Mouse (Mus musculus) left cerebral cortex, adult 8-10 months (tissue): ENCODE results near the gene Gm21994. TPM values are rescaled to one million over a fixed set of nuclear protein-coding genes. Genes with fewer than 3 reads are reported as not detected.
"Not testable (repeated sequence)": the region's sequence is repeated elsewhere in the genome, so short reads cannot be mapped to it uniquely, and the experiment has no call there.

Experiments used
- DNase-seq, 2 experiments: peaks; one replicate each; pipeline ENCODE4 v3.0.0; 2022; ENCODE audit warnings: low spot score in 2 of 2
- total RNA-seq, 4 experiments: library from RNA; stranded (reverse); gene quantifications; 2 replicates each; pipeline ENCODE4 v1.2.4; 2022

The Gm21994 gene
- total RNA-seq, result 1 to 10 TPM; 6.3 to 8.1 (median 7.0) TPM

DNA sequence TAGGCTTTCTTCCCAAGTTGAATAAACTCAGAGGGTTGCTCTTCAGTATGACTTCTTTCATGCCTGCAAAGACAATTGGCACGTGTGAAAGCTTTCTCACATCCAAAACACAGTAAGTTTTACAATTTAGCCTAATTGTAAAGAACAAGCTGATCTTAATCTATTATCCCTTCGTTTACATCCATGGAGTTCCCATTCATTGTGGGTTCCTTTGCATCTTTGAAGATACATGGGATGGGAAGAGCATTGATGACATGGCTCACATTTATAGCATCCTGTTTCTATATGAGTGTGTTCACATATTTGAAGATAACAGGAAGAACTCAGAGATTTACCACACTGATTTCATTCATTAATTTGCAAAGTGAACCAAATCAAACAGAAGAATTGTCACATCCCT, at the start of gene Gm21994:
Gm21994 (minus strand) TSS at position 101 of the 400 bp plus-strand sequence.
- not testable (repeated sequence) for DNase-seq

DNA sequence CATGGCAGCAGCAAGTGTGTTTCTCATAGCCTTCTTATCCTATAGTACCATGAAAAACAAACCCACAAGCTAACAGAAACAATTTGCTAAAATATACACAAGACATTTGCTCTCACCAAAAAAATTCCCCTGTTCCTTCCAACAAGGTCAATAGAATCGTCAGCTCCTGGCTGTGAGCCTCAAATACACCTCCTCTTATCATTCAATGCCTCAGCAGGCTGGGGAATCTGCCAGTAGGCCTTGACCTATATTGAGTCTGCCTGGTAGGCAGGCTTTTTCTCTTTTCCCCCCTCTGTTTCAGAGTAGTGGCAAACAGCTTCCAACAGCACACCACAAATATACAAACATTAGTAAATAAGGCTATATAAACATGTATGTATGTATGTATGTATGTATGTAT, 43.7 kb upstream of the Gm21994 start:
- DNase-seq, result no peak

DNA sequence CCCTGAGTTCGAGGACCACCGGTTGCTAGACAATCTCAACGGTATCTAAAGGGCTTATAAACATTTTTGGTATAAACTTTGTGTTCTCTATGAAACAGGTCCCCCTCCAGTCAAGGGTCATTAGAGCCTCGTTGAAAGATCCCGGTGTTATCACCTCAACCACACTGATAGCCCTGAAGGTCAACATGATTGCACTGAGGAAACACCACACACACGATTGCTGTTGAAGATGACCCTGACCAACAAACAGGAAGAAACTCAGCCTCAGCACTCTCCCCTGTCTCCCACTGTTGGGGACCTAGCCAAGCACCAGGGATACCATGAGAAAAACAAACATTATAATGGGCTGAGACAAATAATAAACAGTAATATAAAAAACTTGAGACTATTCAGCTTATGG, 38.3 kb upstream of the Gm21994 start:
- no peak for DNase-seq

DNA sequence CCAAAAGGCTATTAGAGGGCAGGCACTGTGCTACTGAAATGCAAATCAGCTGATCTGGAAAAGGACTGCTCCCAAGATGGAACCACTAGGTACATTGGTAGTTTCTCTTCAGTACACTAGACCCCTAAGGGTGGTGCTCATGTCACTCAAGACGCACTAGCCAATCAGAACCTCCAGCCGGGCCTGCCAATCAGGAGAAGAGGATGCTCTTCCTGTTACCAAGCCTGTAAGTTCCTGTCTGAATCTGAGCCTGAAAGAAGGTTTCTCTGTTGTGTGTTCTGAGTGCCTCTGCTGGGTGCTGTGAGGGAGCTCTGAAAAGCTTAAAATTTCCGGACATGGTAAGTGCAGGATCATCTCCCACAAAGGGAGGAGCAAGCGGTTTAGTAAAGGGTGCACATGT, 1.9 kb upstream of the Gm21994 start, which contains the start of gene Gm14124:
Gm14124 (plus strand) TSS at position 227 of the 400 bp plus-strand sequence.
- DNase-seq, result not testable (repeated sequence)

DNA sequence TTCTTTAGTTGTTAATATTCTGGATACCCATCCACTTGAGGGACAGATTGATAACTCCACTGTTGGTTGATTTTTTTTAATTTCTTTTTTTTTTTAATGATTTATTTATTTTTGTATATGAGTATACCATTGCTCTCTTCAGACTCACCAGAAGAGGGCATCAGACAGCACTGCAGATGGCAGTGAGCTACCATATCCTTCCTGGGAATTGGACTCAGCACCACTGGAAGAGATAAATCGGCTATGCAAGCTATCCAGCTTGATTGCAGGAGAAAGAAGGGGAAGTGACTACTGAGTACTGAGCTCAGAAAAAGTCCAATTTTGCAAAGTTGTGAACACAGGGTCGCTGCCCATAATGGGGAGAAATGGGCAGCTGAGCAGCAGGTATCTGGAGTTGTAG, 1.5 kb upstream of the Gm21994 start:
- not testable (repeated sequence) for DNase-seq

DNA sequence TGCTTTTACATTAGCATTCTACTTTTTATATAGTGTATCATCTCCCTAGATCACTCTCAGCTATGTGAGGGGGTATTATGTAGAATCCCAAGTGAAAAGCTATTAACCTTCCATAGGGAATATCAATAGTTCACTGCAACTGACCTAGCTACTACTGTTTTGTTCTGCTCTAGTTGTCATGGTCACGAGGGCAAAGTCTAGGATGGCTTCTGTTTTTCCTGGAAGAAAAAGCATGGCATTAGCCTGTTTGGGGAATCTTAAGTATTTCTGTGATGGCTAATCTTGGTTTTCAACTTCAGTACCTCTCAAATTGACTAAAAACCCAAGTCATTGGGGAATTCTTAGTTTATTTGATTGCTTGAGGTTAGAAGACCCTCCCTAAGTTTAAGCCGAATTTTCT, 12.2 kb downstream of the Gm21994 start:
- DNase-seq, result no peak

DNA sequence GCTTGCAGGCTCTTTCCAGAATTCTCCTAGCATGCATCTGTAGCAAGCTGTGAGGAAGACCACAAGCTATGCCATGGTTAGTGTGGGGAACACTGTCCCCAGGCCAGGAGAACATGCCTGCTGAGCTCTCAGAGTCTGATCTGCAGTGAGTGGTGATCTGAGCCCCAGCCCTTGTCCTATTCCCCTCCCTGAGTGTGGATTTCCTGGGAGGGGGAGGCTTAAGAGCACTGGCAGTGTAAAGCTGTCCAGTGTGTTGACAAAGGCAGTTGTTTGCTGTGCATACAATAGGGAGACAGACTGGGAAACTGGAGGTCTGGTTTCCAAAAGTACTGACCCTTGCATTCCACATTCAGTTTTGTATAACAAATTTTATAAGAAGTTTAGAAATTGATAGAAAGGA, 32.1 kb downstream of the Gm21994 start:
- not testable (repeated sequence) for DNase-seq

DNA sequence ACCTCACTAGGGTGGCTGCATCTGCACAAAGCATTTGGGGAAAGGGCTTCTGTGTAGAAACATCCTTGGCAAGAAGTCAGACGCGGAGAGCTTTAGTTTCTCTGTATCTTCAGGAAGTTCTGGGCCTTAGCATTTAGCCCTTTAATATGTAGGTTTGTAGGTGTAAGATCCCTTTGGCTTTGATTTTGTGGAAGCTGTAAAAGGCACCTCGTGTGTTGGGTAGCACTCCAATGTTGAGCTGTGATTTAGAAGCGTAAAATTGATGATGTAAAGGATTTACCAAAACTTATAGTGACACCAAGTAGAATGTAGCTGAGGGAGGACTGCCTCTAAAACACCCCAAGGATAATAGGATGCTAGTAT, 37.0 kb downstream of the Gm21994 start:
- DNase-seq, result not testable (repeated sequence)

DNA sequence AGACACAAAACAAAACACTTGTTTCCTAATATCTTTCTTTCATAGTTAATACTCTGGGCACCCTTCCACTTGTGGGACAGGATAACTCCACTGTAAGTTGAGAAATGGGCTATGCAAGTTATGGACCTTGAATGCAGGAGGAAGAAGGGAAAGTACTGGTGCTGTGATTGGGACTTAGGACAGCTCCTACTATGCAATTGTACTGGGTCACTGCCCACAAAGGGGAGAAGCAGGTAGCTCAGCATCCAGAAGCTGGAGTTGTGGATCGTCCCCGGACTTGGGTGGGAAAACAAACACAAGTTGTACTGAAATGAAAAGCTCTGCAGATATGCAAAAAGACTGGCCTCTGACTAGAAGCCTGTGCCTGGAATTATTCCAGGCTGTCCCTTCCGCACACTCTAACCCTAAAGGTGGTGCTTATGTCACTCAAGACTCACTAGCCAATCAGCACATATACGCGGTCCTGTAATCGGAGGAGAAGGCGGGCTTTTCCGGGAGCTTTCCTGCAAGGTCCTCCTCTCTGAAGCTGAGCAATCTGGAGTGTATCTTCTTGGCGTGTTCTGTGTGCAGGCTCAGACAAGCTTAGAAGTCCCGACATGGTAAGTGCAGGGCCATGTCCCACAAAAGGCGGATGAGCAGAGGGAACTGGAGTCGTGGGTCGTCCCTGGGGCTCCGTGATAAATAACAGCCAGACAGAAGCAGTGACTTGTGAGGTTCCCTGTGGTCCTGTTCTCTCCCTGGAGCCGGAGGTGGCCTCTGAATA, 37.6 kb downstream of the Gm21994 start, which contains the start of gene Zfp937:
Zfp937 (plus strand) TSS at position 474 of the 763 bp plus-strand sequence.
- peak; percentile 54 to 89 for DNase-seq

Other genes starting within 250 kb of the Gm21994 start
- 10 to 100 TPM; 10.2 to 12.0 (median 11.0) TPM for gene Zfp120, start 118.9 kb downstream of the Gm21994 start, total RNA-seq
- not detected for gene Gm10770, start 75.9 kb downstream of the Gm21994 start, total RNA-seq
- gene Gm14139, start 73.8 kb downstream of the Gm21994 start, total RNA-seq, result under 1 TPM in 1 of 4 experiments, not detected in 3; 0.23 TPM
- 10 to 100 TPM in 2 of 4 experiments, 1 to 10 TPM in 2; 9.8 to 12.7 (median 10.9) TPM for gene Zfp937, start 37.5 kb downstream of the Gm21994 start, total RNA-seq
- gene Gm14124, start 1.9 kb upstream of the Gm21994 start, total RNA-seq, result under 1 TPM; 0.15 to 0.33 (median 0.23) TPM
- gene Gm10130, start 68.1 kb upstream of the Gm21994 start, total RNA-seq, result 1 to 10 TPM in 3 of 4 experiments, not detected in 1; 2.0 to 6.2 (median 3.9) TPM
- 10 to 100 TPM in 2 of 4 experiments, 1 to 10 TPM in 2; 9.2 to 10.9 (median 9.7) TPM for gene 3300002I08Rik, start 107.2 kb upstream of the Gm21994 start, total RNA-seq
- 10 to 100 TPM in 1 of 4 experiments, 1 to 10 TPM in 3; 7.6 to 10.3 (median 8.5) TPM for gene Zfp442, start 195.9 kb upstream of the Gm21994 start, total RNA-seq
- gene Zfp345, start 229.5 kb upstream of the Gm21994 start, total RNA-seq, result under 1 TPM; 0.24 to 0.32 (median 0.25) TPM